Mouse (Mus musculus) ES-CJ7 (cell line): Measurements from ENCODE around the gene Tmem63a.
A peak's percentile ranks its signal among the peaks of the same experiment; 100 is the strongest.

Experiments used
- DNase-seq: peaks from one replicate; pipeline ENCODE4 v3.0.0; 2011; ENCODE audit warnings: low read depth, low spot score

Gene Tmem63a

DNA sequence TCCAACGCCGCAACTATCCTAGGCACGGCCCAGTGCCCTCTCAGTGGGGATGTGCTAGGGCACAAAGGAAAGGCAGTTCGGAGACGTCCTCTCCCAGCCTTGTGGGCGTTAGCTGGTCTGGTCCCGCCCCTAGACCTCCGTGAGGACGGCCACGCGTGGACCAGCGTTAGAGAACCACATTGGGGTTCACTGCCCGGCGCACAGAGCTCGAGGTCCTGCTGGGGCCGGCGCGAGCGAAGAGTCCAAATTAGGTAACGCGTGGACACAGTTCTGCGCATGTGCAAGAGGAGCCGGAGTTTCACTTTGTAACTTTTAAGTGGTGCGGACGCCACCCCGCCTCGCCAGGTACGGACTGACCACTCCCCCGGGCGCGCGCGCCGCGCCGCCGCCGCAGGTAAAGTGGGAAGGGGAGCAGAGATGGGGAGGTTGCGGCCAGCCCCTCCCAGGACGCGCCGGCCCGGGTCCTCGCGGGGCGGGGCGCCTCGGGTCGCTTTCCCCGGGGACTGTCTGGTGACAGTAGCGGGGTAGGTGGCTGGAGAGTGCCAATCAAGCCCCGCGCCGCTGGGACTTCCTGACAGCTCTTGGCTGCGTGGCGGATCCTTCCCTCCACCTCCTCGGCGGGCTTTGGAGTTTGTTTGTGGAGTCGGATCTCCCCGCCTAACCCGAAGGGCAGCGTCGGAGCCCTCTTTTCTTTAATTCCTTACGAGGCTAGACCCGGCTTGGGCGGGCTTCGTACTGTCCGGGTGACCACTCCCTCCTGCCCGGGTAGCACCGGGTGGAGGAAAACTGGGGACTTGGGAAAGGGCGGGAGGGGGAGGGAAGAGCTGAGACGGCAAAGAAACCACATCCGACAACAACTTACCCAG is at the start of gene Tmem63a:
TSS of gene Tmem63a (plus strand) at position 179 of the 866 bp plus-strand sequence.
- DNase-seq: peak; percentile 68

DNA sequence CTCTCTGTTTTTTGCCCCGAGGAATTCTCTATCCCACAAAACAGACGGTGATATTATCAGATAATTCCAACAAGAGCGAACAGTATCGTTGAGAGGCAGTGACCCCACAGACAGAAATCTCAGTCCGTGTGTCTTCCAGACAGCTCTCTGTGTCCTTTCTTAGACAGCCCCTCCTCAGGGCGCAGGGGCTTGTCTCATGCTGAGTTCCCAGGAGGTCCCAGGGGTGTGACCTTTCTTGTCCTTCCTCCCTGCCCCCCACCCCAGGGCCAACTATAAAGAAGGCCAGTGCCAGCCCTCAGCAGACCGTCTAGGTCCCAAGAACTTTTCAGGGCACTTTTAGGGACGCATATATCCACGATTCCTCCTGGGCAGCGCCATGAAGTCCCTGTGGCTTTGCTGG is 49.3 kb upstream of the Tmem63a start, which contains the start of gene Lefty2:
TSS of gene Lefty2 (plus strand) at position 301 of the 400 bp plus-strand sequence.
- no peak for DNase-seq

DNA sequence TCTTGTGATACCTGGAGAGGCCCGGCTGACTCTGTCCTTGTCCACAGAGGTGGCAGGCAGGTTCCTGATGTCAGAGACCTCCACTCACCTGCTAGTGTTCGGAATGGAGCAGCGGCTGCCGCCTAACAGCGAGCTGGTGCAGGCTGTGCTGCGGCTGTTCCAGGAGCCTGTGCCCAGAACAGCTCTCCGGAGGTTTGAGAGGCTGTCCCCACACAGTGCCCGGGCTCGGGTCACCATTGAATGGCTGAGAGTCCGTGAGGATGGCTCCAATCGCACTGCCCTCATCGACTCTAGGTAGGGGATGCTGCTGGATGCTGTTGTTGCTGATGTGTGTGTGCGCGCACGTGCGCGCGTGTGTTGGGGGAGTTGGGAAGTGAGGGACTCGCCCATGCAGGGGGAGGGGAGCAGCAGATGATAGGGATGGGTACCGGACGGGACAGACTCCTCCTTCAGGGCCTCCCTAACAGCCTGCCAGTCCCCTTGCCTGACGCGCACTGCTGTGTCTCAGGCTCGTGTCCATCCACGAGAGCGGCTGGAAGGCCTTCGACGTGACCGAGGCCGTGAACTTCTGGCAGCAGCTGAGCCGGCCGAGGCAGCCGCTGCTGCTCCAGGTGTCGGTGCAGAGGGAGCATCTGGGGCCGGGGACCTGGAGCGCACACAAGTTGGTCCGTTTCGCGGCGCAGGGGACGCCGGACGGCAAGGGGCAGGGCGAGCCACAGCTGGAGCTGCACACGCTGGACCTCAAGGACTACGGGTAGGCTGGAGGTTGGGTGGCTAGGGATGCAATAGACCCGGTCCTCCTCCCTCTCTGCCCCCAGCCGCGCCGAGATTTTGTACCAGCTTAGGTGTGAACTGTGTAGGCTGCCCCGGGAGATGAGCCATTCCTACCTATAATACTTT is 47.8 kb upstream of the Tmem63a start:
- peak; percentile 86 for DNase-seq

DNA sequence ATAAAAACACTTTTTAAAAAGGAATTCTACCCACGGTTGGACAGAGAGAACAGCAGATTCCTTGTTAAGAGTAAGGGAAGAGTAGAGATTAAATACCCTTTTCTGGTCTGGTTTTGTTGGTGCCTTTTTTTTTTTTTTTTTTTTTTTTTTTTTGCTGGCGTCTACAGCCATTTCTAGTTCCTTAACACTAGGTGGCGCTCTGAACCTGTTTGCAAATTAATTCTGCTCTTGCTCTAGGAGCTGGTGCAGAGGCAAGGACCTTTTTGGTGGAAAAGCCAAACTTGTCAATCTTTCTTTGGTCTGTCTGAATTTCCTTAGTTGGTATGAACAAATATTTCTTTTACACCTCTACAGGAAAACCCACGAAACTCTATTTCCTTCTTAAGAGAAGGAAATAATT is 41.0 kb upstream of the Tmem63a start:
- DNase-seq: peak; percentile 84

DNA sequence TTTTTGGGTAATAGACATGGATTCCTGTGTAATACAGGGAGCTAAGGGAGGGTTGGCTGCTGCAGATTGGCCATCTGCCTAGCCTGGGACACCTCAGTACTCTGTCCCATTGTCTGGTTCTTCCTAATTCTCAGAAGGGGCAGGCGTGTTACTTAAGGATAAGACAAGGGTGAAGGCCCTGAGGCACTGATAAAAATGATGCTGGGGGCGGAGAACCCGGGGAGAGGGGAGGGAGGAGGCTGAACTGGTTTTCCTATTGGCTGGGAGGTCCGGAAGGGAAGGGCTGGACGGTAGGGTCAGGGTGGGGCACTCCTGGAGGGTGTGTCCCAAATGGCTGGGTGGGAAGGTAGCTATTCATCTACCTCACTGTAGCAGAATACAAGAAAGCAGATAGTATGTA is 39.2 kb upstream of the Tmem63a start:
- DNase-seq: peak; percentile 93

DNA sequence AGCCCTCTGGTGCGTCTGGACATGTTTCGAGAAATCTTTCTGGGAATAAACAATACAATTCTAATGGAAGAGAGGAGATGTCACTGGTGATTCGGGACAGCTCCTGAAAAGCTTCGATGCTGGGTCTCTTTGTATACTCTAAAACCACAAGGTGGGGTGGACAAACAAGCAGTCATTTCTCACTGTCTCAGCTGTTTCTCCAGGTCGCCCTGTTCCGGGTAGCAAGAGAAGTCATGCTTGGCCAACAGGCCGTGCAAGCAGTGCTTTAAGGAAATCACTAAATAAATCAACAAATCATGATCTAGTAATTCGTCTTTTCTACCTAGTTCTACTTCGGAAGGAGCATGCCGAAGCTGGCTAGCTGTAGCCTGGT is 38.5 kb upstream of the Tmem63a start:
- DNase-seq: no peak

DNA sequence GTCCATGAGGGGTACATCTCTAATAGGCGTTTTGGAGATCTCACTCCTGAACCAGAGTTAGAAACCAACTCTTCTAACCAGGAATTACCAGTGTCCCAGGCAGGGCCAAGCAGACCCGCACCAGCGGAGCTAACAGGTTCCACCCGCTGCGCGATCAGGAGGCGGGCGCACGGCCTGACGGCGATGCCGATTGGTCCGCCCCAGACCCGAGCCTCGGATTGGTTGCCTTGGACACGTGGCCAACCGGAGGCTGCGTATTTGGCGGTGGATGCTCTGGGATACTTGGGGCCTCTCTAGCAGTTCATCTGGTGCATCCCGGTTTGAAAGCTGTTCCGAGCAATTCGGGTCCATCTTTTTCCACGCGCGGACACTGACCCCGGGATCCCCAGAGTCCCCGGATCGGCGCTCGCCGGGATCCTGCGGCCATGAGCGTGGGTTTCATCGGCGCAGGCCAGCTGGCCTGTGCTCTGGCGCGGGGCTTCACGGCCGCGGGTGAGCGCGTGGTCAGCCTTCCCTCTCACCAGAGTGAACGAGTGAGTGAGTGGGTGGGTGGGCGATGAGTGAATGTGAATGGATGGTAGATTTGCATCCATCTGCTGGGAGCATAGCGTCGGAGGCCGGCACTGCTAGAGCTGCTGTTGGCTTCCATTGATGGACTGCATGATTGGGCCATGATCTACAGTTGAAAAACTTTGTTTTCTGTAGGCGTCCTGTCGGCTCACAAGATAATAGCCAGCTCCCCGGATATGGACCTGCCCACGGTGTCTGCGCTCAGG is 37.9 kb upstream of the Tmem63a start, which contains the start of gene Pycr2:
TSS of gene Pycr2 (plus strand) at position 255 of the 776 bp plus-strand sequence.
- peak; percentile 97 for DNase-seq

DNA sequence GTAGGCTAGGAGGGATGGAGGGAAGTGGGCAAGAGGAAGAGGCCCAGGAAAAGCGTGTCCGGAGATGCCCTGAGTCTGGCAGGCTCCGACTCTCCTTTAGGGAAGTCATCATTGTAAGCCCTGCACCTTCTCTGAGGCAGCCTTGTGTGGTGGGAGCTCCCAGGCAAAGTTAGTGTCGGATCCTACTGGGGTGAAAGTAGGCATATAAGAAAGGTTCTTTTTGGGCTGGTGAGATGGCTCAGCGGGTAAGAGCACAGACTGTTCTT is 37.4 kb upstream of the Tmem63a start:
- DNase-seq: no peak

DNA sequence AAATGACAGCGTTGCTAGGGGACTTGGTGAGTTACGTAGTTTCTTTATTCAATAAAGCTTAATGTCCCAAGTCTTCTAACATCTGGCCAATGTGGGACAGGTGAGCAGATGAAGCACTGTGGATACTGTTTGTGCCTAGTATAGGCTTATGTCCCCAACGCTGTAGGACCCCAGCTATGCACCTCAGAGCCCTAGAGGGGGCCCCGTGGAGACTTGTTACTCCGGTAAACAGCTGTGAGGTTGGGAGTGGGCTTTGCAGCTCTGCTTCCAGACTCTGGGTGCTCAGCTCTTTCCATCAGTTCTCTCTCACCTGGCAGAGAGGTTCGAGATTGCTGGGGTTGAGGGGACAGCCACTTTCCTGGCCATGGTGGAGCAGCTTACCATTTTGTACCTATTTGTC is 36.8 kb upstream of the Tmem63a start:
- no peak for DNase-seq

DNA sequence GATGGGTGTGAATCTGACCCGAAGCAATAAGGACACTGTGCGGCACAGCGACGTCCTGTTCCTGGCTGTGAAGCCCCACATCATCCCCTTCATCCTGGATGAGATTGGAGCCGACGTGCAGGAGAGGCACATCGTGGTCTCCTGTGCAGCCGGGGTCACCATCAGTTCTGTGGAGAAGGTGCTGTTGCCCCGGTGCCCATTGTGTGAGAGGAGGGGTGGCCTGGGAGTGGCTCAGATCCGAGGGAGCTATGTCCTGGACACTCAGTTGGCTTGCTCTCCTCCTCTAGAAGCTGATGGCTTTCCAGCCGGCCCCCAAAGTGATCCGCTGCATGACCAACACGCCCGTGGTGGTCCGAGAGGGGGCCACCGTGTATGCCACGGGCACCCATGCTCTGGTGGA is 36.3 kb upstream of the Tmem63a start:
- no peak for DNase-seq

DNA sequence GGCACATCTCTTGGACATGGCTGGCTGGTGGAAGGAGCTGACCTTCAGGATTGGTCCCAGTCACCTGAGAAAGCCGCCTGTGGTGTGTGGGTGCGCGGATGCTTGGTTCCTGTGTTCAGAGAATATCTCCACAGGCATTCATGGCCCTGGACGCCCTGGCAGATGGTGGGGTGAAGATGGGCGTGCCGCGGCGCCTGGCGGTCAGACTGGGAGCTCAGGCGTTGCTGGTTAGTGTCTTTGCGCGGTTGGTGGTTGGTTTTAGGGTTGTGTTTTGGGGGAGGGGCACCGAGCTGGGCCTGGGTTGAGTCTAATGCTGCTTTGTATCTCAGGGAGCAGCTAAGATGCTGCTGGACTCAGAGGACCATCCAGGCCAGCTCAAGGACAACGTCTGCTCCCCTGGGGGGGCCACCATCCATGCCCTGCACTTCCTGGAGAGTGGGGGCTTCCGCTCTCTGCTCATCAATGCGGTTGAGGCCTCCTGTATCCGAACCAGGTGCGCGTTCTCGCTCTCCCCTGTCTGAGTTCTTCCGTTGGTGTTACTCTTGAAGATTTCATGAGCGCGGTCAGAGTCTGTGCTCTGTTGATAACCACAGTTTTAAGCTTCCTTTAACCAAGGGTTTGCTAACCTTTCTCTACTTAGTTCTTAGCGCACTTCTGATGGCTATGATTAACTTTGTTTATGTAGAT is 35.5 kb upstream of the Tmem63a start:
- DNase-seq: peak; percentile 74

DNA sequence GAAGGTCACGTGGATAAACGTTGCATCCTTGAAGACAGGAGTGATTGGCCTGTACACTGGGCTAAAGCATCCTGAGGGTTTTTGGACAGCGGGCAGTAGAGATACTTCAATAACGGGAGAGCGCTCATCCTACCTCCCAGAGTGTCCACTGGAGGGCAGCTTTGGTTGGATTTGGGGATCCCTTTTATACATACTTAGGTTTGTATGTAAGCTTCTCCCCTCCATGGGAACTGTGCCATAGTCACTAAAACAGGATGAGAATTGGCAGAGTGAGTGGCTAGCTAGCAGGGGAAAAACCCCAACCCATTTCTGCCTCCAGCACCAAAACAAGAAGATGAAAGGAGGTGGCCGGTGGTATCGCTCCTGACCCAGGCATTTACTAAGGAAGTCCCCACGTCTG is 31.0 kb upstream of the Tmem63a start:
- peak; percentile 49 for DNase-seq

DNA sequence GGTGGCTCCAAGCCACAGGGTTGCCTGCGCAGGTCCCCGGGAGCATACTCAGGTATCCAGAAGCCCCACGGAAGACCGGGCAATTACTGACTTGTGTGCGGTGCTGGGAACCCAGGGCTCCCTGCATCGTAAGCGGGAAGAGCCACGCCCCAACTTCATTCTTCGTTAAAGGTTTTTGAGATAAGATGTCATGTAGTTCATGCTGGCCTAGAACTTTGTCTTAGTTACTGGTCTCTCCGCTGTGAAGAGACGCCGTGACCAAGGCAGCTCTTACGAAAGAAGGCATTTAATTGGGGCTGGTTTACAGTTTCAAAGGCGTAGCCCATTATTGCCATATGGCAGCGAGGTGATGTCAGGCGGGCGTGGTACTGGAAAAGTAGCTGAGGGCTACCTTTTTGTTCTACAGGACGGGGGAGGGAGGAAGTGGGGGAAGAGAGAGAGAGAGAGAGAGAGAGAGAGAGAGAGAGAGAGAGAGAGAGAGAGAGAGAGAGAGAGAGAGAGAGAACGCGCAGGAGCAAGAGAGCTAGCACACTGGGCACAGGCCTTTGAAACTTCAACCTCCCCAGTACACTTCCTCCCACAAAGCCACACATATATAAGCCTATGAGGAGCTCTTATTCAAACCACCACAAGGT is 30.4 kb upstream of the Tmem63a start:
- DNase-seq: peak; percentile 51

DNA sequence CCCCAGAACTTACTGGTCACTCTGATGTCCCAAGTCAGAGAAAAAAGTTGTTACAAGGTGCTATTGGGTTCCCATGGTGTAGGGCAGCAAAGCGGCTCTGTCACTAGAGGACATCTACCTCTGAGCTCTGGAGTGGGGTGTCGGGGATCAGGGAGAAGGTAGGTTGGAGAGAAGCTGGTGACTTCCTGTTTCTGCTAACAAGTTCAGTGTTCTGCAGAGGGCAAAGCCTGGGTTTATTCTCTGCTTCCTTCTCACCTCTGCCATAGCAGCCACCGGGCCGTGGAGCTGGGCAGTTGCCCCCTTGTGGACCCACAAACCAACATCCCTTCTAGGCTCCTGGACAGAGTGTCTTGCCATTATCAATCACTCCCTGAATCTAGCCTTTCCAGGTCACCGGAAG is 29.4 kb upstream of the Tmem63a start:
- no peak for DNase-seq

DNA sequence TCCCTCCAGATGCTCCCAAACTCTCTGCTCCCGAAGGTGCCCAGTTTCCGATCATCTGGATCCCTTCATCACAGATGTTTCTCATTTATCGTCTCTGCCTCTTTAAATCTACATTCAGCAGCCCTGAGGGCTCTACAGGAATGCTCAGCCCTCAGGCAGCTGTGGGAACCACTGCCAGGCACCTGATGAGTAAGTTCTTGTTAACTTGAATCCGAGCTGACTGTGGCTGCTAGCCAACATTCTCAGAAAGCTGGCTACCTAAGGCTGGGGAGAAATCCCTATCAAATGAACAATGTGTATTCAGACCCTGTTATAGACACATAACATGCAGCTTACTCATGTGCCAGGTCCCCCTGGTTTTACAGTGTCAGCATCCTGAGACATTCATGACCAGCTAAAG is 28.3 kb upstream of the Tmem63a start:
- no peak for DNase-seq

DNA sequence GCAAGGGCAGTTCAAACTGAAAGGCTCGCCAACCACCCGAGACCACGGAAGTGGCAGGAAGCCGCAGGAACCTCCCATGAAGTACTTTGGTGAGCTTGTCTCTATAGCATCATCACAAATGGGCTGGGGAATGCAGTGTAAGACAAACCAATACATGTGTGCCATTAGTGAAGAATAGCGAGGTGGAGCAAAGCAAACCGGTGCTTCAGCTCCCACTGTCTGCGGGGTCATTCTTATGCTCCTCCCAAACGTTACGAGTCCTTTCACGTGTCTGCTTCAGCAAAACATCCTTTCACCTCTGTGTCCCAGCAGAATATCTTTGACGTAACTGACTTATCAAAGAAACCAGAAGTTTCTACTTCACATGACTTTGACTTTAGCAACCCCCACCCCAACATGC is 25.7 kb upstream of the Tmem63a start:
- DNase-seq: no peak

DNA sequence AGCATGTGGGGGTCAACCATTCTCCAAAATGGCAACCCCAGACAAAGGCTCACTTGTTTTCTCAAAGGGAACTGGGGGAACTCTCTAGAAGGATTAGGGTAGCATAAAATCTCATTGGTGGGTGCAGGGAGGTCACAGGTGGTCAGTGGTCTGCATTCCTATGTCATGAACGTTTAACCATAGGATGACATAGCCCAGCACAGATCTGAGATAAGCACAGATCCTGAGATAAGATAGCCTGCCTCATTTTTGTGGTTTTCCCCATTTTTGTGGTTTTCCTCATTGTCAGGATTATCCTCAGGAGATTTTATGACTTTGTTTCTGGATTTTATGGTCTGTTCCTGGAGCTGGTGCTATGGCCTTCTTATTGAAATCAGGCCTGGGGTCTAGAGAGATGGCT is 25.1 kb upstream of the Tmem63a start:
- no peak for DNase-seq

DNA sequence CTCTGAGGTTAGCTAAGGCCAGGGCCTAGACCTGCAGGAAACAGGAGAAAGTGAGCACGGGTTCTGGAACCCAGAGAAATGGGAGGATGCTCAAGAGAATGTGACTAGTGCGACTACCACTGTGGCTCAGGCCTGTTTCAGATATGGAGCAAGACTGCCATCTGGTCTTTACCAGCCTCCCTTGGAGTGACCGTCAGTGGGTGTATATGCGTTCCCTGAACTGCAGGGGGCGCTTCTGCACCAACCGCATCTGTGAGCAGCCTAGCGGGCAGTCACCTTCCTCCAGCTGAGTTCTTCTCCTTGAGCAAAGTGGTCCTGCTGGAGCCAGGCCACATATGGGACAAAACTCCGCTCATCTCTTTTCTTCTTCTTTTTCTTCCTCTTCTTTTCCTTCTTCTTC is 22.5 kb upstream of the Tmem63a start:
- peak; percentile 92 for DNase-seq

DNA sequence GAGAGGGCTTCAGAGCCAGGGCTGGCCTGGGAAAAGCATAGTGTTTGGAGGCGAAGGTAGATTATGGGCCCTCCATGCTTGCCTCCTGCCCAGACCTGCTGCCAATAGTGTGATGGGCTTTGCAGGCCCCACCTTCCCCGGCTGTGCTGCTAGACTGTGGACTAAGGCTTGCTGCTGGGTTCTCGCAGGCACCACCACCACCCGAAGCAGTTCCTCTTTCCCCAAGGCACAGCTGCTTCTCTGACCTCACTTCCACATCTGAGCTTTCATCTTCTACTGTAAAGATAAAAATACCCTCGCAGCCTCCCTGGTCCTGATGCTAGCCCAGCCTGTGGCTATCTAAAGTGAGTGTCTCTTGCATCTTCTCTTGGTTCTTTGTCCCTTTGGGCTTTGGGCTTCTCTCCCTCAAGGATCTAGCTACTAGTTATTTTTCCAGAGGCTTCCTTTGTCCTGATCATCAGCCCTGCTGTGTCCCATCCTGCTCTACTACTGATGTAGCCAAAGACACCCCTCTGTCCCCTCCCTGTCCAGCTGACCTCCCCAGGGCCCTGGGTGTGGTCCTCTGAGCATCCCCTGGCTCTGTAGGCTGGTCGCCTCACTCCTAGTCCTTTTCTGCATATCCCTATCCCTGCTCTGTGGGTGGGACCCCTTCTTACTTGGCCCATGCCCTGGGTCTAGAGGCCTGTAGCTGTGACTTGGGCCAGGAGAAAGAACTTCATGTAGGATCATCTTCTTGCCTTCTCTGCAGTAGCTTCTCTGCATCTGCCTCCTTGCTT is 19.7 kb upstream of the Tmem63a start:
- no peak for DNase-seq

DNA sequence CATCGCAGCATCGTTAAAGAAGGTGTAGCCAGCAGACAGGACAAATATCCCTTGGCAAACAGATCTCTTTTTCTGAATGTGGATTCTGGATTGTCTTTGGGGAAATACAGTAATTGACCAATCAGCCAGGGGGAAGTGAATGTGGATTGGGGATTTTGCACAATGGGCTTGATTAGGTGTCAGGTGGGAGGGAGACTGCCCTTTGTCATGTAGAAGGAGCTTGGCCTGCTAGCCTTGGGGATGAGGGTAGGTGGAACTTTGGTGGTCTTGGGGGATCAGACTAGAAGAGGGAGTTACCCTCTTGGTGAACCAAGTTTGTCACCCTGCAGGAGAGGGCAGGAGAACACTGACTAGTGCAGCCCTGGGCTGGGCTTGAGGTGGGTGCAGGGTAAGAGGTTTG is 17.4 kb upstream of the Tmem63a start:
- DNase-seq: peak; percentile 99
